Mouse (Mus musculus) bone marrow macrophage, adult 2 months (primary cell): ENCODE results near the gene Lrig2.

Experiments used
- CTCF ChIP-seq: IDR thresholded peaks from 2 replicates; pipeline ENCODE4 v1.5.1; 2012; ENCODE audit warnings: low read depth, mild to moderate bottlenecking, low read length, moderate library complexity
- POLR2A ChIP-seq: IDR thresholded peaks from 2 replicates; pipeline ENCODE4 v1.6.1; 2012; ENCODE audit warnings: mild to moderate bottlenecking, low read depth, low read length, borderline replicate concordance

DNA sequence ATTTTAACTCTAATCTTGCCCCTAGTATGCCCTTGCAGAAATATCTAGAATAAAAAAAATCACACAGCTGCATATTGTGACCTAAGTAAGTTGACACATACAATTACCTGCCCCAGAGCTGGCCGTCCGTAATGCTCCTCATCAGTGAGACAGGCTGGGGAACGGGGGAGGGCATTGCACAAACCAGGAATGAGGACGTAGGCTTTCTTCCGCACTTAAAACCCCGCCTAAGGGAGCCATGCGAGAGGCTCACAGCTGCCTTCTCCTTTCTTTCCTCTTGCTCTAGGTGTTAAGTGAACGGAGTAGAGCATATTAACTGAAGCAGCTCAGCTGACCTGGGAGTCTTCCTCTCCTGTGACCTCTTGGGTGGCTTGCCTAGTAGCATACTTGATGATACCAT, 149.9 kb downstream of the Lrig2 start:
- TF ChIP-seq POLR2A (no peak), CTCF (no peak)
